Mouse (Mus musculus) liver, embryonic 14.5 days (tissue): ENCODE measurements around the gene Nhej1. TPM values are rescaled to one million over a fixed set of nuclear protein-coding genes. Genes with fewer than 3 reads are reported as not detected.
A peak's percentile ranks its signal among the peaks of the same experiment; 100 is the strongest.

ENCODE experiments used
- ATAC-seq: fragments of 200-750 bp; cut with Nextera tagmentation; 2 replicates; pipeline ENCODE4 v1.8.0; 2017; ENCODE audit warnings: moderate number of reproducible peaks, mild to moderate bottlenecking, moderate library complexity; ENCODE audit not compliant: insufficient read depth
- DNase-seq, 3 experiments: peaks; one replicate each; pipeline ENCODE4 v3.0.0-alpha.2; 2012 to 2013; ENCODE audit warnings: low read depth in 3 of 3, low spot score in 3 of 3
- H3K27ac ChIP-seq: fragments of 300-500 bp; sonication (generic); 2 replicates; pipeline ENCODE4 v1.5.1; 2014; ENCODE audit warnings: moderate library complexity, mild to moderate bottlenecking, control low read depth, inconsistent platforms
- H3K27me3 ChIP-seq: fragments of 300-500 bp; sonication (generic); 2 replicates; pipeline ENCODE4 v1.6.1; 2014; ENCODE audit warnings: mild to moderate bottlenecking, low read length, moderate library complexity; ENCODE audit not compliant: control insufficient read depth, insufficient read depth
- H3K36me3 ChIP-seq: fragments of 300-500 bp; sonication (generic); replicated peaks from 2 replicates; pipeline ENCODE4 v1.6.1; 2014; ENCODE audit warnings: low read depth; ENCODE audit not compliant: control insufficient read depth, insufficient read depth
- H3K4me1 ChIP-seq, 2 experiments: fragments of 200-500 bp in 1 of 2; fragments of 300-500 bp in 1 of 2; sonication (generic) in 1 of 2; replicated peaks; 2 replicates each; pipeline ENCODE4 v1.6.1; 2012 to 2014; ENCODE audit warnings: antibody characterized with exemption in 1 of 2, inconsistent platforms in 1 of 2, low read length in 1 of 2; ENCODE audit not compliant: control insufficient read depth in 2 of 2, insufficient read depth in 2 of 2
- H3K4me2 ChIP-seq: fragments of 300-500 bp; sonication (generic); 2 replicates; pipeline ENCODE4 v1.6.1; 2014; ENCODE audit warnings: low read depth, mild to moderate bottlenecking, control low read depth, moderate library complexity
- H3K4me3 ChIP-seq, 2 experiments: fragments of 200-500 bp in 1 of 2; fragments of 300-500 bp in 1 of 2; sonication (generic) in 1 of 2; 2 replicates each; pipeline ENCODE4 v1.5.1; 2012 to 2014; ENCODE audit warnings: low read depth in 2 of 2, low read length in 2 of 2, mild to moderate bottlenecking in 2 of 2, control low read depth in 1 of 2, inconsistent platforms in 1 of 2, moderate library complexity in 1 of 2; ENCODE audit not compliant: insufficient read depth in 1 of 2
- H3K9ac ChIP-seq: fragments of 300-500 bp; sonication (generic); replicated peaks from 2 replicates; pipeline ENCODE4 v1.6.1; 2014; ENCODE audit warnings: mild to moderate bottlenecking, control low read depth, moderate library complexity
- H3K9me3 ChIP-seq: fragments of 300-500 bp; sonication (generic); 2 replicates; pipeline ENCODE4 v1.6.1; 2016; ENCODE audit warnings: low read length, mixed read lengths; ENCODE audit not compliant: control insufficient read depth
- CTCF ChIP-seq: IDR thresholded peaks from 2 replicates; pipeline ENCODE4 v1.5.1; 2016; ENCODE audit warnings: antibody characterized with exemption, low read depth, control low read depth
- EP300 ChIP-seq: IDR thresholded peaks from 2 replicates; pipeline ENCODE4 v1.6.1; 2016; ENCODE audit warnings: antibody characterized with exemption, low read depth
- WGBS: fragments of 180-500 bp; shearing (Covaris S2); extraction: QIAGEN DNeasy Blood & Tissue Kit; methylation state at CpG from one replicate; pipeline ENCODE4 v1.1.7; 2014; ENCODE audit not compliant: insufficient replicate concordance; 5-methylcytosine and 5-hydroxymethylcytosine counted together
- polyA plus RNA-seq, 2 experiments: library from polyadenylated mRNA; depleted of rRNA in 1 of 2; stranded (reverse) in 1 of 2; unstranded in 1 of 2; fragments of >200 nt; fragmentation: Nextera tagmentation in 1 of 2; extraction: Ambion mirVana in 1 of 2; gene quantifications; 2 replicates each; pipeline versions ENCODE4 v1.2.1 to v1.2.3; 2012 to 2014

Gene Nhej1
- polyA plus RNA-seq, 2 experiments, result 2.0 to 5.2 TPM

GRCm38 (mm10) chr1:74960059-74960458 is 164.9 kb downstream of the Nhej1 start:
- 61% methylated on average over 7 of the region's 7 CpGs for WGBS
- H3K4me2 ChIP-seq, result no peak overlapping the region

GRCm38 (mm10) chr1:74951556-74952210 is 173.3 kb downstream of the Nhej1 start, which contains the start of gene Ihh:
Ihh (minus strand) TSS chr1:74951672.
- Histone ChIP-seq H3K4me3 (peak within 1 kb of the TSS; percentile 46 to 50), H3K4me2 (peak within 1 kb of the TSS; percentile 38), H3K27ac (no peak within 1 kb of the TSS), H3K9ac (no peak within 1 kb of the TSS), H3K4me1 (no peaks in the 10 kb centered on the region), H3K27me3 (peaks cover 64% of the 10 kb centered on the region), H3K9me3 (no peaks in the 10 kb centered on the region), H3K36me3 (no peaks in the 10 kb centered on the region)
- TF ChIP-seq CTCF, result no peak
- TF ChIP-seq EP300, result no peak
- WGBS, result 3% methylated on average over 51 of the region's 55 CpGs
- DNase-seq (no peak), ATAC-seq (peak; percentile 72)

More at GRCm38 (mm10) chr1:74960059-74960458, 164.9 kb downstream of the Nhej1 start:
- H3K27ac ChIP-seq, result no peak overlapping the region
- no peak for ATAC-seq
- no peaks in the 10 kb centered on the region for H3K9me3 ChIP-seq
- TF ChIP-seq EP300 (no peak), CTCF (no peak)
- no peak overlapping the region for H3K4me3 ChIP-seq
- H3K27me3 ChIP-seq, result no peaks in the 10 kb centered on the region
- H3K36me3 ChIP-seq, result no peaks in the 10 kb centered on the region
- DNase-seq, result no peak
- no peak overlapping the region for H3K9ac ChIP-seq
- H3K4me1 ChIP-seq, result peaks cover 0 to 8% of the 10 kb centered on the region in 2 experiments; a peak in 2 of 4 replicates

GRCm38 (mm10) chr1:74950576-74951490 is 174.2 kb downstream of the Nhej1 start:
- no peak for TF ChIP-seq EP300
- Histone ChIP-seq H3K36me3 (no peaks in the 10 kb centered on the region), H3K9ac (no peak overlapping the region), H3K27me3 (peaks cover 64% of the 10 kb centered on the region), H3K4me1 (no peaks in the 10 kb centered on the region), H3K27ac (no peak overlapping the region), H3K4me2 (peak overlapping the region; percentile 38), H3K9me3 (no peaks in the 10 kb centered on the region), H3K4me3 (peak overlapping the region; percentile 46 to 50)
- DNase-seq, result no peak
- 2% methylated on average over 84 of the region's 84 CpGs for WGBS
- peak; percentile 19; the same call in 1 of the 2 replicates for ATAC-seq

GRCm38 (mm10) chr1:74950066-74950465 is 174.9 kb downstream of the Nhej1 start:
- TF ChIP-seq CTCF (no peak), EP300 (no peak)
- H3K36me3 ChIP-seq, result no peaks in the 10 kb centered on the region
- peak overlapping the region; percentile 38 for H3K4me2 ChIP-seq
- ATAC-seq, result no peak
- peaks cover 64% of the 10 kb centered on the region for H3K27me3 ChIP-seq
- WGBS, result 1% methylated on average over 16 of the region's 16 CpGs
- H3K9ac ChIP-seq, result no peak overlapping the region
- H3K27ac ChIP-seq, result no peak overlapping the region
- no peaks in the 10 kb centered on the region for H3K4me1 ChIP-seq
- DNase-seq, result no peak
- no peaks in the 10 kb centered on the region for H3K9me3 ChIP-seq
- peak overlapping the region; percentile 46 to 50 for H3K4me3 ChIP-seq

- H3K27me3 ChIP-seq, result peaks cover 64% of the 10 kb centered on the region
- no peak overlapping the region for H3K9ac ChIP-seq
- no peaks in the 10 kb centered on the region for H3K36me3 ChIP-seq
- ATAC-seq (peak; percentile 41; the same call in 1 of the 2 replicates), DNase-seq (no peak)
- H3K27ac ChIP-seq, result no peak overlapping the region
- H3K4me3 ChIP-seq, result peak overlapping the region; percentile 46 to 50
- no peak for TF ChIP-seq CTCF
- TF ChIP-seq EP300, result no peak
- no peaks in the 10 kb centered on the region for H3K4me1 ChIP-seq
- WGBS, result 3% methylated on average over 24 of the region's 24 CpGs
- H3K4me2 ChIP-seq, result peak overlapping the region; percentile 51
- H3K9me3 ChIP-seq, result no peaks in the 10 kb centered on the region
These were observed 175.3 kb downstream of the Nhej1 start for GRCm38 (mm10) chr1:74949666-74950050.
